Mouse (Mus musculus) heart, embryonic 12.5 days (tissue): ENCODE measurements at regions not wholly inside any gene's neighbourhood (a gene's known extent, or its start where the extent isn't known, plus 50 kb on each side); places are given as distances from the start of the nearest gene placed in this dataset.

ENCODE experiments used
- ATAC-seq: fragments of 200-750 bp; cut with Nextera tagmentation; 2 replicates; pipeline ENCODE4 v1.8.0; 2017; ENCODE audit warnings: moderate TSS enrichment, moderate library complexity; ENCODE audit not compliant: insufficient number of reproducible peaks, low FRiP score
- H3K27ac ChIP-seq: fragments of 300-500 bp; sonication (generic); 2 replicates; pipeline ENCODE4 v1.5.1; 2016; ENCODE audit warnings: mild to moderate bottlenecking, moderate library complexity; ENCODE audit not compliant: poor library complexity, severe bottlenecking
- H3K27me3 ChIP-seq: fragments of 300-500 bp; sonication (generic); replicated peaks from 2 replicates; pipeline ENCODE4 v1.6.1; 2016; ENCODE audit warnings: mild to moderate bottlenecking, moderate library complexity
- H3K36me3 ChIP-seq: fragments of 300-500 bp; sonication (generic); 2 replicates; pipeline ENCODE4 v1.6.1; 2016; ENCODE audit warnings: mild to moderate bottlenecking, moderate library complexity
- H3K4me1 ChIP-seq: fragments of 300-500 bp; sonication (generic); replicated peaks from 2 replicates; pipeline ENCODE4 v1.6.1; 2016; ENCODE audit warnings: mild to moderate bottlenecking
- H3K4me2 ChIP-seq: fragments of 300-500 bp; sonication (generic); 2 replicates; pipeline ENCODE4 v1.6.1; 2016; ENCODE audit warnings: mild to moderate bottlenecking, moderate library complexity
- H3K4me3 ChIP-seq: fragments of 300-500 bp; sonication (generic); 2 replicates; pipeline ENCODE4 v1.5.1; 2016; ENCODE audit warnings: mild to moderate bottlenecking
- H3K9ac ChIP-seq: fragments of 300-500 bp; sonication (generic); 2 replicates; pipeline ENCODE4 v1.6.1; 2016; ENCODE audit warnings: mild to moderate bottlenecking, moderate library complexity
- H3K9me3 ChIP-seq: fragments of 300-500 bp; sonication (generic); replicated peaks from 2 replicates; pipeline ENCODE4 v1.6.1; 2016; ENCODE audit warnings: mild to moderate bottlenecking, moderate library complexity
- WGBS: fragments of 180-500 bp; shearing (Covaris S2); methylation state at CpG from one replicate; pipeline ENCODE4 v1.1.7; 2016; 5-methylcytosine and 5-hydroxymethylcytosine counted together

- H3K9ac ChIP-seq: no peak overlapping the region
- H3K36me3 ChIP-seq: no peaks in the 10 kb centered on the region
- H3K27ac ChIP-seq: no peak overlapping the region
- H3K9me3 ChIP-seq: no peaks in the 10 kb centered on the region
- no peak overlapping the region for H3K4me3 ChIP-seq
- H3K4me2 ChIP-seq: no peak overlapping the region
- 69% methylated on average over 8 of the region's 8 CpGs for WGBS
- no peaks in the 10 kb centered on the region for H3K27me3 ChIP-seq
- ATAC-seq: no peak
- H3K4me1 ChIP-seq: no peaks in the 10 kb centered on the region
Observed at GRCm38 (mm10) chr8:107642241-107642640, 54.0 kb upstream of the Psmd7 start.

DNA sequence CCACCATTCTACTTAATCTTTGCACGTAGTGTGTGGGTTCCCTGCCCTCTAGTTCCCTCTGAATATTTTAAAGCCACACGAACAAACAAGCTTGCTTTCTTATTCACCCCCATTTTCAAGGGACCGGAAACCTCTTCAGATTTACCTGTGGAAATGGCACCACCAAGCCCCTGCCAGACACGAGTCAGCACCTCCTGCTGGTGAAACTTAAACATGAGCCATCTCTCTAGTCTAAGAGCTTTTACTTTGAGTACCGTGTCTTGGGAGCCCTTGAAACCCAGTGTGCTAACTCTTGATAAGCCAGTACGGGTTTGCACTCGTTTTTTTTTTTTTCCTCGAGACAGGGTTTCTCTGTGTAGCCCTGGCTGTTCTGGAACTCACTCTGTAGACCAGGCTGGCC is 59.7 kb upstream of the Psmd7 start:
- H3K27me3 ChIP-seq: no peaks in the 10 kb centered on the region
- no peaks in the 10 kb centered on the region for H3K9me3 ChIP-seq
- no peak overlapping the region for H3K9ac ChIP-seq
- H3K36me3 ChIP-seq: no peaks in the 10 kb centered on the region
- no peaks in the 10 kb centered on the region for H3K4me1 ChIP-seq
- no peak overlapping the region for H3K4me3 ChIP-seq
- no peak for ATAC-seq
- no peak overlapping the region for H3K27ac ChIP-seq
- 68% methylated on average over 8 of the region's 8 CpGs for WGBS
- H3K4me2 ChIP-seq: no peak overlapping the region

DNA sequence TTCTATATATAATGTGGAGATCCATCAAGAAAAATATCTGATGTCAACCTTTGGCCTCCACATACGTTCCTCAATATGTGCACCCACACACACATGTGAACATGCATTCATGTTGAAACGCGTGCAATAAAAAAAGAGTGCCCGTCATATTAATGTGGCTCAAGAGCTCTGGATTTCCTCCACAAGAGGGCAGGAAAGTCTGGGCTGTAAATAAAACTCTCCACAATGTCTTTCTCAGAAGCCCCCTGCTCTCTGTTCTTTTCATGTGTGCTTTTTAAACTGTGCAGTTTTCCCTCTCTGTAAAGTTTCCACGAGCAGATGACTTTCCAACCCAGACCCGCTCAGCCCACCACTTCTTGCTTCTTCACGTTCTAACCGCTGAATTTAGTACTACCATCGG is 62.0 kb upstream of the Psmd7 start:
- H3K27ac ChIP-seq: no peak overlapping the region
- H3K9me3 ChIP-seq: no peaks in the 10 kb centered on the region
- no peak overlapping the region for H3K4me2 ChIP-seq
- WGBS: 88% methylated on average over 9 of the region's 9 CpGs
- H3K4me1 ChIP-seq: no peaks in the 10 kb centered on the region
- no peak for ATAC-seq
- no peak overlapping the region for H3K9ac ChIP-seq
- no peaks in the 10 kb centered on the region for H3K27me3 ChIP-seq
- no peak overlapping the region for H3K4me3 ChIP-seq
- H3K36me3 ChIP-seq: no peaks in the 10 kb centered on the region

DNA sequence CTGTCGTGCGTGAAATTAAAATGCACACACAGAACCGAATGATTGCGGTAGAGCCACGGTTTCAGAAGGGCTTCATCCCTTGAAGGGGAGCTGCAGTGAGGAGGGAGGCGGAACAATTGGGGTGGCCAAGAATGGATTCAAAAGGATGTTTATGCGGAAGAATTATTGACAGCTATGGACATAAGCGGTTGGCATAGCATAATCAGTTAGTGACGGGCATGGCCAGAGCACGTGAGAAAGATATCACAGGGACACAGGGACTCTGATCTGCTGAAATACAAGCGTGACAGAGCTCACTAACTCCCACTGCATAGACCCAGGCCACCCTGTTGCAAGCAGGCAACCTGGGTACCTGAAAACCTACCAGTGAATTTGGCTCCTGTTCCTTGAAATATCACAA is 63.2 kb upstream of the Psmd7 start:
- H3K9me3 ChIP-seq: no peaks in the 10 kb centered on the region
- H3K4me2 ChIP-seq: no peak overlapping the region
- WGBS: 84% methylated on average over 11 of the region's 11 CpGs
- no peaks in the 10 kb centered on the region for H3K4me1 ChIP-seq
- ATAC-seq: no peak
- H3K9ac ChIP-seq: no peak overlapping the region
- no peak overlapping the region for H3K27ac ChIP-seq
- H3K4me3 ChIP-seq: no peak overlapping the region
- H3K36me3 ChIP-seq: no peaks in the 10 kb centered on the region
- H3K27me3 ChIP-seq: no peaks in the 10 kb centered on the region

DNA sequence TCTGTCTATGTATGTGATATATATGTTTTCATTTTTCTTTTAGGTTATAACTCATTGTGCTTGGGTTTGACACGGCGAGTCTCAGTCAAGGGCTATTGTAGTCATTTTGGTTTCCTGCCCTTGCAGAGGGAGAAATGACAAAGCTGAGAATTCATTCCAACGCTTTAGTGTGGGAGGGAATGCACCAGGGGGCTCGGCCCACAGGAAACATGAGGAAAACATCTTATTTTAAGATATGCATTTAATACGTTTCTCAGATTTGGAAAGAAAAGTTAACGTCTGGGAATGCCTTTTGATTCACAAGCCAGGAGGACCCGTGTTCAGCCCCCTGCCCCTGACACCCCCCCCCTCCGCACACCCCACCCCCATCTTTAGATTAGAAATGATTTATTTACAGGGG is 64.0 kb upstream of the Psmd7 start:
- WGBS: 70% methylated on average over 8 of the region's 8 CpGs
- Histone ChIP-seq H3K27me3 (no peaks in the 10 kb centered on the region), H3K4me1 (no peaks in the 10 kb centered on the region), H3K36me3 (no peaks in the 10 kb centered on the region), H3K4me3 (no peak overlapping the region), H3K9ac (no peak overlapping the region), H3K27ac (no peak overlapping the region), H3K9me3 (no peaks in the 10 kb centered on the region), H3K4me2 (no peak overlapping the region)
- ATAC-seq: no peak

DNA sequence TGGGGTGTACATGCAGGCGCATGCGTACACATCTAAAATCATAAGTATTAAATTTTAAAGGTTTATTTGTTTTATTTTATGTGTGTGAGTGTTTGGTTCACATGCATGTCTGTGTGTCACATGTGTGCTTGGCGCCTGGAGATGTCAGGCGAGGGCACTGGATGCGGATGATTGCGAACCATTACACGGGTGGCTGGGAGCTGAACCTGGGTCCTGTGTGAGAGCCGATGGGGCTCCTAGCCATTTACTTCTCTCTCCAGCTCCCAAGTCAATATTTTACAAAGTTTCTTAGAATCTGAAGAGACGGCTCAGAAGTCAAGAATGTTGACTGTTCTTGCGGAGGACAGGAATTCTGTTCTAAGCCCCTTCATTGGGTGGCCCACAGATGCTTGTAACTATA is 65.4 kb upstream of the Psmd7 start:
- Histone ChIP-seq H3K4me3 (no peak overlapping the region), H3K27me3 (no peaks in the 10 kb centered on the region), H3K4me2 (no peak overlapping the region), H3K27ac (no peak overlapping the region), H3K36me3 (no peaks in the 10 kb centered on the region), H3K4me1 (no peaks in the 10 kb centered on the region), H3K9ac (no peak overlapping the region), H3K9me3 (no peaks in the 10 kb centered on the region)
- ATAC-seq: no peak
- WGBS: 89% methylated on average over 10 of the region's 10 CpGs

DNA sequence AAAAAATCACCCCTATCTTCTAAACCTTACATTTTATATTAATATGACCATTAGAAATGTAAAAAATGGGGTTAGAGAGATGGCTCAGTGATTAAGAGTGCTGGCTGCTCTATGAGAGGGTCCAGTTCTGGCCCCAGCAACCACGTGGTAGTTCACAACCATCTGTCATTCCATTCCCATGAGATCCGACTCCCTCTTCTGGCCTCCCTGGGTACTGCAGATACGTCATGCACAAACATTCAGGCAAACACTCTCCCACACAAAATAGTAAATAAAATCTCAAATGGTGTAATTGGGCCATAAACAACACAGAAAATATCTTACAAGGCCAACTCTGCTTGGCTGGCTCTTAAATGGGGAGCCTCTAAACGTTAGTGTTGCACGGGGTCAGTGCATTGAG is 68.4 kb upstream of the Psmd7 start:
- no peaks in the 10 kb centered on the region for H3K9me3 ChIP-seq
- H3K27me3 ChIP-seq: no peaks in the 10 kb centered on the region
- 73% methylated on average over 5 of the region's 5 CpGs for WGBS
- no peak overlapping the region for H3K27ac ChIP-seq
- no peak overlapping the region for H3K4me3 ChIP-seq
- H3K4me2 ChIP-seq: no peak overlapping the region
- H3K9ac ChIP-seq: no peak overlapping the region
- no peaks in the 10 kb centered on the region for H3K36me3 ChIP-seq
- H3K4me1 ChIP-seq: no peaks in the 10 kb centered on the region
- ATAC-seq: no peak

DNA sequence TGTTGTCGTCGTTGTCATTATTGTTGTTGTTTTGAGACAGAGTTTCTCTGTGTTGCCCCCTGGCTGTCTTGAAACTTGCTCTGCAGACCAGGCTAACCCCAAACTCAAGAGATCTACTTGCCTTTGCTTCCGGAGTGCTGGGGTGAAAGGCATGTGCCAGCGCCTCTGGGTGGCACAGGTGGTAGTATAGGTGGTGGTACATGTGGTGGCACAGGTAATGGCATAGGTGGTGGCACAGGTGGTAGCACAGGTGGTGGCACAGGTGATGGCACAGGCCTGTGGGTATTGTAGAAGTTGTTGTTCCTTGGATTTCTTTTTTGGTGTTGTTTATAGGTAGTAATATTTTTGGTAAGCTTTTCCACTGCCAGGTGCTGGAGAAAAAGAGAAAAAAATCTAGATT is 69.5 kb upstream of the Psmd7 start:
- Histone ChIP-seq H3K4me2 (no peak overlapping the region), H3K27ac (no peak overlapping the region), H3K27me3 (no peaks in the 10 kb centered on the region), H3K9ac (no peak overlapping the region), H3K36me3 (no peaks in the 10 kb centered on the region), H3K4me3 (no peak overlapping the region), H3K9me3 (no peaks in the 10 kb centered on the region), H3K4me1 (no peaks in the 10 kb centered on the region)
- whole genome bisulfite sequencing: 86% methylated on average over 4 of the region's 4 CpGs
- ATAC-seq: no peak

- Histone ChIP-seq H3K4me3 (no peak overlapping the region), H3K4me1 (no peaks in the 10 kb centered on the region), H3K9ac (no peak overlapping the region), H3K9me3 (no peaks in the 10 kb centered on the region), H3K36me3 (no peaks in the 10 kb centered on the region), H3K27ac (no peak overlapping the region), H3K4me2 (no peak overlapping the region), H3K27me3 (no peaks in the 10 kb centered on the region)
- 92% methylated on average over 6 of the region's 6 CpGs for WGBS
- no peak for ATAC-seq
Observed at GRCm38 (mm10) chr8:107658386-107658785, 70.1 kb upstream of the Psmd7 start.

DNA sequence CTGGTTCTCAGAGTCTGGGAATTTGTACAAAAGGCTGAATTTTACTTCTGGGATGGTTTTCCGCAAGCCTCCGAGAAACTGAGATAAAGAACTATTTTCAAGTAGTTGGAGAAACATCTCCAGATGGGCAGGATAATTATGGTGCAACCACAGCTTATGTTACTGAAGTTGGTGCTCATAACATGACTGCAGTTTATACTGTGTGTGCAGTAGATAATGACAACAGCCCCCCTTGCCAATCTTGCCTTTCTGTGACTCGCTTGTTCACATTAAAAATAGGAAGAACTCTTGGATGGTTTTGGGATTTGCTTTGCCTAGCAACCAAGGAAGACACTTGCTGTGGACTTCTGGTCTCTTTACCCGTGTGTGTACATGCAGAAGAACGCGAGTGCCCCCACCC is 72.4 kb upstream of the Psmd7 start:
- WGBS: 79% methylated on average over 6 of the region's 6 CpGs
- Histone ChIP-seq H3K9me3 (no peaks in the 10 kb centered on the region), H3K27ac (no peak overlapping the region), H3K27me3 (no peaks in the 10 kb centered on the region), H3K36me3 (no peaks in the 10 kb centered on the region), H3K4me3 (no peak overlapping the region), H3K4me1 (no peaks in the 10 kb centered on the region), H3K9ac (no peak overlapping the region), H3K4me2 (no peak overlapping the region)
- no peak for ATAC-seq

GRCm38 (mm10) chr8:107669608-107670007 is 81.3 kb upstream of the Psmd7 start:
- Histone ChIP-seq H3K4me3 (no peak overlapping the region), H3K9ac (no peak overlapping the region), H3K4me1 (no peaks in the 10 kb centered on the region), H3K27me3 (no peaks in the 10 kb centered on the region), H3K27ac (no peak overlapping the region), H3K9me3 (no peaks in the 10 kb centered on the region), H3K4me2 (no peak overlapping the region), H3K36me3 (no peaks in the 10 kb centered on the region)
- ATAC-seq: no peak
- WGBS: 76% methylated on average over 5 of the region's 5 CpGs

DNA sequence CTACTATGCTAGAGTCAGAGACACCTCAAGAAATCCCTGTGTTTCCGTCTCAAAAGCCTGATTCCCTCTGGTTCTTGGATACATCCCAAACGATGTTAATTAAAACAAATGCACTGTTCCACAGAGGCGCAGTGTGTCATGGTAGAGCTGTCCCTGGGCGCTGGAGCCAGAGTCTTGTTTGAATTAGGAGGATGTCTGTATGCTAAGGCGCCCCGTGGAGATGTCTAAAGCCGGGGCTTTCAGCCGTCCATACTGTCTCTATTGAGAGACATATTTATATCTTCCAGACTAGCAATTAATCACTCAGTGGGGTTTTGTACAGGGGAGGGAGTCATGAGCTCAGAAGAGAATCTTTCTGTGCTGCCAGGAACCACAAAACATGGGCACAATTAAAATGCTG is 83.2 kb upstream of the Psmd7 start:
- Histone ChIP-seq H3K4me2 (no peak overlapping the region), H3K9ac (no peak overlapping the region), H3K4me3 (no peak overlapping the region), H3K27ac (no peak overlapping the region), H3K27me3 (no peaks in the 10 kb centered on the region), H3K9me3 (no peaks in the 10 kb centered on the region), H3K4me1 (no peaks in the 10 kb centered on the region), H3K36me3 (no peaks in the 10 kb centered on the region)
- no peak for ATAC-seq
- 78% methylated on average over 8 of the region's 8 CpGs for WGBS
